Mouse (Mus musculus) bone marrow, adult 2 months (tissue): ENCODE results near the gene Tgif1.

ENCODE experiments used
- CTCF ChIP-seq: fragments of 200-500 bp; IDR thresholded peaks from 2 replicates; pipeline ENCODE4 v1.5.1; 2011; ENCODE audit warnings: low read length, control low read depth; ENCODE audit not compliant: control insufficient read depth, insufficient read depth
- POLR2A ChIP-seq: fragments of 200-500 bp; IDR thresholded peaks from 2 replicates; pipeline ENCODE4 v1.6.1; 2011; ENCODE audit warnings: low read depth, mild to moderate bottlenecking, control low read depth, low read length, borderline replicate concordance; ENCODE audit not compliant: control insufficient read depth

DNA sequence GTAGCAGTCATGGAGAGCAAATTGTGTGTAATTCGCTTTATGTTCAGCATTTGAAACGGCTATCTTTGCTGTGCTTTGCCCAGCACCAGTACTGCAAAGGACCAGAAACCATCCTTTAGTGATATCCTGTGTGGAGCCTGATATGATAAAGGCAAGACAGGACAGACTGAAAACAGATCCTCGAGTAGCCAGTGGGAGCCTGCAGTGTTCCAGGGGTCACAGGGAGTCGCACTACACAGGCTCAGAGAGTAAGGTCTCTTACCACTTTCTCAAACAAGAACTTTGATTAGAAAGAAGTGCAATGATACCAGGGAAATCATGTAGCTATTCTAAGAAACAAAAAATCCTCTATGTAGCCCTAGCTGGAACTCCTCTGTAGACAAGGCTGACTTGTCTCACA is 58.1 kb downstream of the Tgif1 start:
- TF ChIP-seq CTCF = no peak
- no peak for TF ChIP-seq POLR2A
